Mouse (Mus musculus) forebrain, embryonic 15.5 days (tissue): ENCODE measurements at regions not wholly inside any gene's neighbourhood (a gene's known extent, or its start where the extent isn't known, plus 50 kb on each side); places are given as distances from the start of the nearest gene placed in this dataset.
"Not testable (repeated sequence)": the region's sequence is repeated elsewhere in the genome, so short reads cannot be mapped to it uniquely, and the experiment has no call there.

ENCODE experiments used
- ATAC-seq: fragments of 200-750 bp; cut with Nextera tagmentation; replicated peaks from 2 replicates; pipeline ENCODE4 v1.8.0; 2017; ENCODE audit warnings: mild to moderate bottlenecking, moderate TSS enrichment, moderate library complexity
- H3K27ac ChIP-seq: fragments of 300-500 bp; sonication (generic); replicated peaks from 2 replicates; pipeline ENCODE4 v1.5.1; 2015; ENCODE audit warnings: mild to moderate bottlenecking, inconsistent platforms
- H3K27me3 ChIP-seq: fragments of 300-500 bp; sonication (generic); 2 replicates; pipeline ENCODE4 v1.6.1; 2015; ENCODE audit warnings: inconsistent platforms
- H3K36me3 ChIP-seq: fragments of 300-500 bp; sonication (generic); 2 replicates; pipeline ENCODE4 v1.6.1; 2015; ENCODE audit warnings: mild to moderate bottlenecking, inconsistent platforms
- H3K4me1 ChIP-seq: fragments of 300-500 bp; sonication (generic); 2 replicates; pipeline ENCODE4 v1.6.1; 2015; ENCODE audit warnings: inconsistent platforms
- H3K4me2 ChIP-seq: fragments of 300-500 bp; sonication (generic); replicated peaks from 2 replicates; pipeline ENCODE4 v1.6.1; 2015; ENCODE audit warnings: mild to moderate bottlenecking, inconsistent platforms
- H3K4me3 ChIP-seq: fragments of 300-500 bp; sonication (generic); 2 replicates; pipeline ENCODE4 v1.5.1; 2015; ENCODE audit warnings: mild to moderate bottlenecking, inconsistent platforms
- H3K9ac ChIP-seq: fragments of 300-500 bp; sonication (generic); replicated peaks from 2 replicates; pipeline ENCODE4 v1.6.1; 2015; ENCODE audit warnings: mild to moderate bottlenecking, inconsistent platforms
- H3K9me3 ChIP-seq: fragments of 300-500 bp; sonication (generic); 2 replicates; pipeline ENCODE4 v1.6.1; 2016; ENCODE audit warnings: inconsistent platforms
- WGBS: fragments of 180-500 bp; shearing (Covaris S2); methylation state at CpG from one replicate; pipeline ENCODE4 v1.1.7; 2015; ENCODE audit warnings: mixed read lengths; 5-methylcytosine and 5-hydroxymethylcytosine counted together

- H3K27me3 ChIP-seq, result no peaks in the 10 kb centered on the region
- no peaks in the 10 kb centered on the region for H3K36me3 ChIP-seq
- no peak overlapping the region for H3K27ac ChIP-seq
- H3K4me1 ChIP-seq, result no peaks in the 10 kb centered on the region
- WGBS, result 73% methylated on average over 2 of the region's 2 CpGs
- ATAC-seq, result no peak
- no peaks in the 10 kb centered on the region for H3K9me3 ChIP-seq
- H3K4me3 ChIP-seq, result no peak overlapping the region
- no peak overlapping the region for H3K9ac ChIP-seq
- H3K4me2 ChIP-seq, result no peak overlapping the region
Observed at GRCm38 (mm10) chr11:29628476-29628875, 64.3 kb upstream of the Rtn4 start.

DNA sequence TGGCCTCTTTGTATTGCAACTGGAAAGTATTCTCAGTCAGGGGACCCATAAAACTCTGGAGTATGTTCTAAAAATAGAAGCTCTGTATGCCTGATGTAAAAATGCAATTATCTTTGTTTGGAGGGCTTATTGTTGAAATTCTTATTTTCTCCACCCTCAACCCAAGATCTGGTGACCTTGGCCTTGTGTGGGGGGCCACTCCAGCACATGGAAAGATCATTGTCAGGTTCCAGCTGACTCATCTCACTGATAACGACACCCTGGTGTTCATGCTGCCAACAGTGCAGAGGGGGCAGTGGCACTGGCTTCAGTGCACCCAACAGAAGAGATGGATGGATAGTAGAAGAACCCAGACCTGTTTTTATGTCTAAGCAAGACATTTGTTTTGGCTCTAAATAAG, 60.3 kb upstream of the Rtn4 start:
- no peaks in the 10 kb centered on the region for H3K27me3 ChIP-seq
- H3K9me3 ChIP-seq, result no peaks in the 10 kb centered on the region
- no peaks in the 10 kb centered on the region for H3K36me3 ChIP-seq
- no peak overlapping the region for H3K27ac ChIP-seq
- no peak overlapping the region for H3K4me2 ChIP-seq
- ATAC-seq, result no peak
- no peak overlapping the region for H3K9ac ChIP-seq
- WGBS, result 62% methylated on average over 1 of the region's 1 CpGs
- peaks cover 5% of the 10 kb centered on the region; the same call in 1 of the 2 replicates for H3K4me1 ChIP-seq
- H3K4me3 ChIP-seq, result no peak overlapping the region

DNA sequence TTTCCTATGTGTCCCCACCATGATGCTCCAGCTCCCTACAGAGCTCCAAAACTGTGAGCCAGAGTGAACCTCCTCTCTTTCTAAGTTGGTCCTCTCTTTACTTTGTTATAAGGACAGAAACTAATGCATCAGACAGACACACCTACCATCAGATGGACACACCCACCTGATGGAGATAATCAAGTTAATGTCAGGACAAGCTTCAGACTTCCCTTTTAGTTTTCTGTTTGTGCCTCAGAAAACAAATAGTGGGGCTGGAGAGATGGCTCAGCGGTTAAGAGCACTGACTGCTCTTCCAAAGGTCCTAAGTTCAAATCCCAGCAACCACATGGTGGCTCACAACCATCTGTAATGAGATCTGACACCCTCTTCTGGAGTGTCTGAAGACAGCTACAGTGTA, 59.5 kb upstream of the Rtn4 start:
- not testable (repeated sequence) for H3K4me3 ChIP-seq, H3K9ac ChIP-seq, H3K27ac ChIP-seq, H3K9me3 ChIP-seq, H3K4me1 ChIP-seq, H3K27me3 ChIP-seq, ATAC-seq, H3K4me2 ChIP-seq, H3K36me3 ChIP-seq
- 93% methylated on average over 1 of the region's 1 CpGs for WGBS

DNA sequence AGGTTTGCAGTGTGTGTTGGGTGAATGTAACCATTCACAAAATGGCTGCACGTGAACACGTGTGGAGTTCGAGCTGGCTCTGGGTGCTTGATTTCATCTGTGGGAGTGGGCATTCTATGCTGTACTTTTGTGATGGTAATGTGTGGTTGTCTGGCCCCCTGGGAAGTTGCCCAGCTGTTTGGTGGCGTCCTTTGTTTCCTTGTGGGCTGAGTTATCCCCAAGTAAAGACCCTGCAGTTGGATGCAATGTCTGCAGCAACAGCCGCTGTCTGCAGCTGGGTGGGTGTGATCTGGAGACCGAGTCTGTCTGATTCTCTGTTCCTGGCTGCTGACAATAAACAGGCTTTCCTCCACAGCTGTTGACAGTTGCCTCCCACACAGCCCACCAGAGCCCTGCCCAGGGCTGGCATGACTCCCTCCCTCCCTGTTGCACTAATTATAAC, 56.0 kb upstream of the Rtn4 start:
- H3K4me2 ChIP-seq, result no peak overlapping the region
- H3K36me3 ChIP-seq, result no peaks in the 10 kb centered on the region
- H3K4me1 ChIP-seq, result peaks cover 5% of the 10 kb centered on the region; the same call in 1 of the 2 replicates
- H3K4me3 ChIP-seq, result no peak overlapping the region
- no peaks in the 10 kb centered on the region for H3K9me3 ChIP-seq
- ATAC-seq, result peak; percentile 87
- no peaks in the 10 kb centered on the region for H3K27me3 ChIP-seq
- WGBS, result 31% methylated on average over 6 of the region's 6 CpGs
- no peak overlapping the region for H3K27ac ChIP-seq
- no peak overlapping the region for H3K9ac ChIP-seq

- no peak overlapping the region for H3K4me3 ChIP-seq
- peaks cover 5% of the 10 kb centered on the region; the same call in 1 of the 2 replicates for H3K4me1 ChIP-seq
- H3K36me3 ChIP-seq, result no peaks in the 10 kb centered on the region
- 81% methylated on average over 8 of the region's 8 CpGs for WGBS
- H3K27ac ChIP-seq, result no peak overlapping the region
- no peak for ATAC-seq
- no peaks in the 10 kb centered on the region for H3K27me3 ChIP-seq
- H3K4me2 ChIP-seq, result no peak overlapping the region
- H3K9me3 ChIP-seq, result no peaks in the 10 kb centered on the region
- no peak overlapping the region for H3K9ac ChIP-seq
Observed at GRCm38 (mm10) chr11:29638093-29638669, 54.6 kb upstream of the Rtn4 start.

DNA sequence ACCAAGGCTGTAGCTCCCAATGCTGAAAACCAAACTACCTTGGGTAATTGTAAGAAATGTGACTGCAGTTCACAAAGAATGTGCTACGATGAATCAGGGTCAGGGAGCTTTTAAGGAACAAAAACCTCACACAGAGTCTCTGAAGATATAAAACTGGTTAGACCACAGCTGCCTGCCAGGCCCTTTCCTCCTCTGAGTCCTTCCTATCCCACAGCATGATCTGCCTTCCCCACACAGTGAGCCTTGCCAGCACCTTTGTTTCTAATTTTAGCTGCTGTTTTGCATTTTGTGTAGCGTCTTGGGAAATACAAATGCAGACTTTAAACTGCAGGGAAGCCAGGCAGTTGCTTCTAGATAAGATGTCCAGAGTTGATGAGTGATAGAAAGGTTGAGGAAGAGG, 53.9 kb upstream of the Rtn4 start:
- H3K4me2 ChIP-seq, result no peak overlapping the region
- no peaks in the 10 kb centered on the region for H3K36me3 ChIP-seq
- H3K27me3 ChIP-seq, result no peaks in the 10 kb centered on the region
- no peak overlapping the region for H3K27ac ChIP-seq
- peaks cover 5% of the 10 kb centered on the region; the same call in 1 of the 2 replicates for H3K4me1 ChIP-seq
- no peak for ATAC-seq
- no peaks in the 10 kb centered on the region for H3K9me3 ChIP-seq
- no peak overlapping the region for H3K4me3 ChIP-seq
- no peak overlapping the region for H3K9ac ChIP-seq
- 19% methylated on average over 2 of the region's 2 CpGs for WGBS
